Mouse (Mus musculus): ENCODE data around the gene Sult2b1.

Gene Sult2b1

GRCm38 (mm10) chr7:45800546-45801204 lies 16.2 kb upstream of the Sult2b1 start:
- DNase-seq (ENCODE audit: low spot score in 2 of 2) = peak in 1 of 2 experiments; percentile 36

- no peak for DNase-seq (ENCODE audit: low spot score in 2 of 2)
Observed at GRCm38 (mm10) chr7:45800001-45800400, 15.5 kb upstream of the Sult2b1 start.

- no peak for DNase-seq (ENCODE audit: low spot score in 2 of 2)
Observed at GRCm38 (mm10) chr7:45798931-45799330, 14.5 kb upstream of the Sult2b1 start.

GRCm38 (mm10) chr7:45798511-45798836 lies 14.0 kb upstream of the Sult2b1 start:
- DNase-seq (ENCODE audit: low spot score in 2 of 2) = no peak

DNA sequence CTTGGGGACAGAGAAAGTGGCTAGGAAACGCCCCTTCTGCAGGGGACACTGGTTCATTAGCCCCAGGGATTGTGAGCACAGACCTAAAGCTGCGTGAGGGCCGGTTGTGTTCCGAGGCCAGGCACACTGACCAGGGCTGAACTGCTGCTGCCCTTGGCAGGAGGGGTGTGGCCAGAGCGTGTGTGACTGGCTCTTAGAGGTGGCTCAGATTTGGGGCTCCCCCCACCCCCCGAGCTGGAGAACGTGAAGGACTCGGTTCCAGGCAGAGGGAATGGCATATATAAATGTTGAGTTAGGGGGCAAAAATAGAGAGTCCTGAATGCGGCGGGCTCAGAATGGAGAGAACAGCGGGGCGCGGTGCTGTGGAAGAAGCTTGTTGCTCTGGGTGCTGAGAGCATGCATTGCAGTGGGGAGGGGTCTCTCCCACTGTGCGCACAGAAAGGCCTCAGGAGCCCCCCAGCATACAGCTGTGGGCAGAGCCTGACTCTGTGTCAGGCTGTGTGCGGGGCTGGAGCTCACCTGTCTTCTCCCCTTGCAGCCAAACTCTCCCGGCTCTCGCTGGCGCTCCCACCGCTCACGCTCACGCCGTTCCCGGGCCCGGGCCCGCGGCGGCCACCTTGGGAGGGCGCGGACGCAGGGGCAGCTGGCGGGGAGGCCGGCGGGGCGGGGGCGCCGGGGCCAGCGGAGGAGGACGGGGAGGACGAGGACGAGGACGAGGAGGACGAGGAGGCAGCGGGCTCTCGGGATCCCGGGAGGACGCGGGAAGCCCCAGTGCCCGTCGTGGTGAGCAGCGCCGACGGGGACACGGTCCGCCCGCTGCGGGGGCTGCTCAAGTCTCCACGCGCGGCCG lies 13.4 kb upstream of the Sult2b1 start:
- no peak for DNase-seq (ENCODE audit: low spot score in 2 of 2)

DNA sequence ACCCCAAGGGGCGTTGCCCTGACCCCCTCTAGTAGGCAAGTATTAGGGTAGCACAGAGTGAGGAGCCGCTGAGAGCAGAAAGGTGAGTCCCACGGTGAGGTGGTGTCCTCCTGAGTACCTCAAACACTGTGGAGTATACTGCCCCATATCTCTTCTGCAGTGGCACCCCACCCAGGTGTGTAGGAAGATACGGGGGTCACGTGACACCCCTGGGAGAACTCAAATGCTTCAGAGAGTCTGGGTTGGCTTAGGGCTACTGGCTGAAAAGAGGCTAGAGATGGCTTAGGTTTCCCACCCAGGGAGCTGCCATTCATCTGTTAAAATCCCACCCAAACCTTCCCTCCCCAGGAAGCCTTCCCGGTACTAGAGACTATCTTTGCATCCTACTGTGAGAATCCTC lies 12.5 kb upstream of the Sult2b1 start:
- DNase-seq (ENCODE audit: low spot score in 2 of 2) = no peak

DNA sequence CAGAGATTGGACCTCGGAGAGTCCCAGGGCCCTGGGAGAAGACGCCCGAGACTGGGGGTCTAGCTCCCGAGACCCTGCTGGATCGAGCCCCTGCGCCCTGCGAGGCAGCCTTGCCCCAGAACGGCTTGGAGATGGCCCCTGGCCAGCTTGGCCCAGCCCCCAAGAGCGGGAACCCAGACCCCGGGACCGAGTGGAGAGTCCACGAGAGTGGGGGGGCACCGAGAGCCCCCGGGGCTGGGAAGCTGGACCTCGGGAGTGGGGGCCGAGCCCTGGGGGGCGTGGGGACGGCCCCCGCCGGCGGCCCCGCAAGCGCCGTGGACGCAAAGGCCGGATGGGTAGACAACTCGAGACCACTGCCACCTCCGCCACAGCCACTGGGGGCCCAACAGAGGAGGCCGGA lies 10.5 kb upstream of the Sult2b1 start:
- no peak for DNase-seq (ENCODE audit: low spot score in 2 of 2)

DNA sequence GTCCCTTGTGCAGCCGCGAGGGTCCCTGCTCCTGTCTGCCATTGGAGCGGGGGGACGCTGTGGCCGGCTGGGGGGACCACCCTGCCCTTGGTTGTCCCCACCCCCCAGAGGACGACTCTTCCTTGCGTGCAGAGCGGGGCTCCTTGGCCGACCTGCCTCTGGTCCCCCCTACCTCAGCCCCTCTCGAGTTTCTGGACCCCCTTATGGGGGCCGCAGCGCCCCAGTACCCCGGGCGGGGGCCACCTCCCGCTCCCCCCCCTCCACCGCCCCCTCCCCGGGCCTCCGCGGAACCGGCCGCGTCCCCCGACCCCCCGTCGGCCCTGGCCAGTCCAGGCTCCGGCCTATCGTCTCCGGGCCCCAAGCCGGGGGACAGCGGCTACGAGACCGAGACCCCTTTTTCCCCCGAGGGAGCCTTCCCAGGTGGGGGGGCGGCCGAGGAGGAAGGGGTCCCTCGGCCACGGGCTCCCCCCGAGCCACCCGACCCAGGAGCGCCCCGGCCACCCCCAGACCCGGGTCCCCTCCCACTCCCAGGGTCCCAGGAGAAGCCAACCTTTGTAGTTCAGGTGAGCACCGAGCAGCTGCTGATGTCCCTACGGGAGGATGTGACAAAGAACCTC lies 9.6 kb upstream of the Sult2b1 start:
- no peak for DNase-seq (ENCODE audit: low spot score in 2 of 2)

GRCm38 (mm10) chr7:45793240-45793639 lies 8.8 kb upstream of the Sult2b1 start:
- DNase-seq (ENCODE audit: low spot score in 2 of 2) = no peak

GRCm38 (mm10) chr7:45791756-45792490 lies 7.5 kb upstream of the Sult2b1 start:
- DNase-seq (ENCODE audit: low spot score in 2 of 2) = no peak

- no peak for DNase-seq (ENCODE audit: low spot score in 2 of 2)
Observed at GRCm38 (mm10) chr7:45790721-45791120, 6.3 kb upstream of the Sult2b1 start.

DNA sequence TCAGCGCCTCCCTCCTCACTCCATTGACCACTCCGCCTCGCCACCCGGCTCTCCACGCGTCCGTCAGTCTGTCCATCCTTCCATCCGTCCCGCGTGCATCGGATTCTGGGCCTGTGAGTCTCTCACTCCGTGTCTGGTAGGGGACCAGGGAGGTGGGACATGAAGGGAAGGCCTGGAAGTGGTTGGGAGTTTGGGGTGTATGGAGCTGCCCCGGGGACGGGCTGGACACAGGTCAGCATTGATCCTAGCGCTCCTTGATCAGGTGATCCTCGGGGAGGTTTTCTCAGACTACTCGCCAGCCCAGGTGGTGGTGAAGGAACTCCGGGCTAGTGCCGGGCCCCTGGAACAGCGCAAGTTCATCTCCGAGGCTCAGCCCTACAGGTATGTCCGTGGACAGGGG lies 3.2 kb upstream of the Sult2b1 start:
- DNase-seq (ENCODE audit: low spot score in 2 of 2) = no peak

DNA sequence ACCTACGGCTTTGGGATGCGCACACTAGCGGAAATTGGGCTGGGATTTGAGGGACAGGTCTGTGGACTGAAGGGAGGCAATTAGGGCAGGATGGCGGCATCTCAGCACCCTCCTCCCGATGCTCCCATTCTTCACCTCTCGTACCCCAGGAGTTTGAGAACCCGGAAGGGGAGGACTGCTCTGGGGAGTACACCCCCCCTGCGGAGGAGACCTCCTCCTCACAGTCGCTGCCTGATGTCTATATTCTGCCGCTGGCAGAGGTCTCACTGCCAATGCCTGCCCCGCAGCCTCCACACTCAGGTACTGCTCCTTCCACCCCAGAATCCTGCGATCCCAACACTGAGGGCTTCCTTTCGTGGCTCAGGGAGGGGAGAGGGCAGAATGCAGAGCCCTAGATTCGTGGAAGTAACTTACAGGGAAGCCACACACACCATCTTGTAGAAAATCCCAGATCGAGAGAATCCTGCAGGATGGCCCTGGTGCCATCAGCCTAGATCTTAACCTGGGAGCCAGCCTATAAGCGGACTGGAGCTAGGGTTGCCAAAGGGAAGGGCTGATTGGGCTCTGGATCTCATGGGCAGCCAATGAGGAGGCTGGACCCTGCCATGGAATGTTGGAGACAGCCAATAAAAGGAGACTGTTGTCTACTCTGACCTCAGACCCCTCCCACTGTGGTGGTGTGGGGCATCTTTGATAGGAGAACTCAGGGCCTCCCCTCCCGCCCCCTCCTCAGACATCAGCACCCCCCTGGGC lies 2.4 kb upstream of the Sult2b1 start:
- DNase-seq (ENCODE audit: low spot score in 2 of 2) = no peak

- DNase-seq (ENCODE audit: low spot score in 2 of 2) = no peak
Observed at GRCm38 (mm10) chr7:45786136-45786578, 1.7 kb upstream of the Sult2b1 start.

DNA sequence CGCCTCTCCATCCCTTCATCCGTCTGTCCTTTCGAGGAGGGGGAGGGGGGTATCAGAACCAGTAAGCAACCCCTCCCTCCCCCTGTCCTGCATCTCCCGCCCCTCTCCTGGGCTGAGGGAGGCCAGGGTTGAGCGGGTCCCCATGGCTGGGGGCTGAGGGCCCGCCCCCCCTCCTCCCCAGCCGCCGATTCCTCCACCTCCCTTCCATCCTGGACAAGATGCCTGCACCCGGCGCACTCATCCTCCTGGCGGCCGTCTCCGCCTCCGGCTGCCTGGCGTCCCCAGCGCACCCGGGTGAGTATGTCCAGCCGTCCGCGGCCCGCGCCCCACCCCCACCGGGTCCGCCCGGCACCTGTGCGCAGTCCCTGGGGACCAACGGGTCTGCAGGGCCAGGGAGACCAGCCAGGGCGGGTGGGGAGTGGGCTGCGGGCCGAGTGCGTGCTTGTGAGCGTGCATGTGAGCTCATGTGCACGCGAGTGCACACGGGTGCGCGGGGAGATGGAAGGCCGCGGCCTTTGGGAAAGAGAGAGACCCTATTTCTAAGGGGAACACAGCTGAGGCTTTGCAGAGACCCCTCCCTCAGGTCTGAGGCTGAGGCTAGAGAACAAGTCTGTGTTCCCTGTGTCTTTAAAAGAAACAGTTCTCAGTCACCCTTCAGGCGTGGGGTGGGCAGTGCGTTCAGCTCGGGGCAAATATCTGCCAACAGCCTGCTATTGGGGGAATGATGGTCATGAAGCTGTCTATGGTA lies 1.1 kb upstream of the Sult2b1 start:
- DNase-seq (ENCODE audit: low spot score in 2 of 2) = no peak

DNA sequence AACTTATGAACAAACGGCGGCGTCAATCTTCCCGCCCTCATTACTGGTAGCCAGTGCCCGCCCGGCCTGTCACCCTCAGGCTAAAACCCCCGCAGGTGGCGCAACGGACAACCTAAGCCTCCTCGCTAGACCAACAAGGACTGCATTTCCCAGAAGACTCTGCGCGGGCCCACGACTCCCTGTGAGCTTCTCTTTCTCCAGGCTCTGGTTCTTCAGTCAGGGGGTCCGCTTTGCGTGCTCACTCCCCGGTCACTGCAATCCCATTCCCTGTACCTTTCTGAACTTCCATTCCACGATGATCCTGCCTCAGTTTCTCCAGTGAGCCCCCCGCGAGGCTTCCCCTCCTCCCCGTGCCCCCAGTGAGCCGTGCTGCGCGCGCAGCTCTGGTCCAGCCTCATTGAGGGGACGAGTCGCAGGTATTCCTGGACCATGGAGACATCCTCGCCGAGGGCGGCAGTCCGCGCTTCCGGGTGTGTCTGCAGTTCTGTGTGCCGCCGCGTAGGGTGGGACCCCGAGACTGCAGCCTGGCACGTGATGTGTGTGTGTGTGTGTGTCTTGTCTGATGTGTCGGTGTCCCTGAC lies 868 bp downstream of the Sult2b1 start, which contains the start of gene Lmtk3:
TSS of gene Lmtk3 (plus strand) at position 228 of the 581 bp plus-strand sequence.
- DNase-seq (ENCODE audit: low spot score in 2 of 2) = peak in 1 of 2 experiments; percentile 44

- DNase-seq (ENCODE audit: low spot score in 2 of 2) = no peak
Observed at GRCm38 (mm10) chr7:45782271-45782670, 2.2 kb downstream of the Sult2b1 start.

- DNase-seq (ENCODE audit: low spot score in 2 of 2) = no peak
Observed at GRCm38 (mm10) chr7:45779081-45779641, 5.3 kb downstream of the Sult2b1 start.

DNA sequence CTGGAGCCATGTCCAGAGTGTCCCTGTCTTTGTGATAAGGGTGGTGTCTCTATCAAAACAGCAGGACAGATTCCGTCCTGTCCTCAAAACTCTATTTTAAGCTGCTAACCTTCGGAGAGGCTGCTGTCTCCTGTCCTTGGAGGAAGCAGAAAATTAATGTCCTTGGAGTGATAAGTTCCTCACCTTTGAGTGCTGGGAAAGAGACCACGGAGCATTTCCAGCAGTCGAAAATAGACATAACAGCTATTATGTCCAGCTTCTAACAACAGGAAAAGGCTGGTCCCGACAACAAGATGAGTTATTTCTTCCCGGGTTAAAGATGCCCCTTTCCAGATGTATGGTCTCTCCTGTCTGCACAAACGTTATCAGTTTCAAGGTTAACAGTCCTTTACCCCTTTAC lies 9.2 kb downstream of the Sult2b1 start:
- DNase-seq (ENCODE audit: low spot score in 2 of 2) = no peak

- DNase-seq (ENCODE audit: low spot score in 2 of 2) = no peak
Observed at GRCm38 (mm10) chr7:45771101-45771500, 13.4 kb downstream of the Sult2b1 start.
